Mouse (Mus musculus): ENCODE data around the gene Bbs9. TPM values are rescaled to one million over a fixed set of nuclear protein-coding genes. Genes with fewer than 3 reads are reported as not detected.

The Bbs9 gene
- polyA plus RNA-seq (2014; fragmentation: Nextera tagmentation; extraction: Ambion mirVana) = 8.2 and 8.6 TPM in 2 replicates

DNA sequence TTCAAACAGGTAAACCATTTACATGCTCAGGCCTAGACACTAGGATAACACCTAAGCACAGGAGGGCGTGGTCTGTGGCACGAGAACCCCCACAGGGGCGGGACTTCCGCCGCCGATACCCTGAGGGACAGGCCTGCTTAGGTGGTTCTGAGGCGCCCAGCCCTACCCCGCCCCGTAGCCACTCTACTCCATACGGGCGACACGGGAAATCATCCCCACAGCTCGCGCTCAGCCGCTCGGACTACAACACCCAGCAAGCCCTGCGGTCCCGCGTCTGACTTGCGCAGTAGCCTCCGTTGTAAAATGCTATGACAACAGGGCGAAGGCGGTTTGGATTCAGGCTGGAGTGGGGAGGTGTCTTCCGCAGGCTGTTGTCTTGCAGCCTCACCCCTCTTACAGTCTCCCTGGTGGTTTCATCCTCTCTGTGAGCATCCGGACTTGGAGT is at the start of gene Bbs9:
TSS of gene Bbs9 (plus strand) at position 292 of the 445 bp plus-strand sequence.
- peak within 1 kb of the TSS; percentile 73 for H3K9ac ChIP-seq (ENCODE audit: low read depth, low read length)
- H3K27ac ChIP-seq (ENCODE audit: low read depth, low read length) = 0 out of 2 replicates have a peak within 1 kb of the TSS, but pooled peaks have one; percentile 29
- no peaks in the 10 kb centered on the region for H3K27me3 ChIP-seq (ENCODE audit: control insufficient read depth, insufficient read depth, low read length)
- no peaks in the 10 kb centered on the region for H3K4me1 ChIP-seq (ENCODE audit: control insufficient read depth, insufficient read depth, low read length)
- H3K4me3 ChIP-seq (ENCODE audit: low read depth, low read length) = peak within 1 kb of the TSS; percentile 64
- peak; percentile 99 for ATAC-seq (replicated peaks; ENCODE audit: insufficient number of reproducible peaks, low FRiP score, low TSS enrichment)
- peak within 1 kb of the TSS; percentile 94 for H3K4me2 ChIP-seq
- H3K9me3 ChIP-seq (replicated peaks; ENCODE audit: control insufficient read depth, low read length) = no peaks in the 10 kb centered on the region
- H3K36me3 ChIP-seq (ENCODE audit: control insufficient read depth, insufficient read depth, low read length) = no peaks in the 10 kb centered on the region
- WGBS (ENCODE audit: insufficient replicate concordance) = under 1% methylated on average over 25 of the region's 25 CpGs

DNA sequence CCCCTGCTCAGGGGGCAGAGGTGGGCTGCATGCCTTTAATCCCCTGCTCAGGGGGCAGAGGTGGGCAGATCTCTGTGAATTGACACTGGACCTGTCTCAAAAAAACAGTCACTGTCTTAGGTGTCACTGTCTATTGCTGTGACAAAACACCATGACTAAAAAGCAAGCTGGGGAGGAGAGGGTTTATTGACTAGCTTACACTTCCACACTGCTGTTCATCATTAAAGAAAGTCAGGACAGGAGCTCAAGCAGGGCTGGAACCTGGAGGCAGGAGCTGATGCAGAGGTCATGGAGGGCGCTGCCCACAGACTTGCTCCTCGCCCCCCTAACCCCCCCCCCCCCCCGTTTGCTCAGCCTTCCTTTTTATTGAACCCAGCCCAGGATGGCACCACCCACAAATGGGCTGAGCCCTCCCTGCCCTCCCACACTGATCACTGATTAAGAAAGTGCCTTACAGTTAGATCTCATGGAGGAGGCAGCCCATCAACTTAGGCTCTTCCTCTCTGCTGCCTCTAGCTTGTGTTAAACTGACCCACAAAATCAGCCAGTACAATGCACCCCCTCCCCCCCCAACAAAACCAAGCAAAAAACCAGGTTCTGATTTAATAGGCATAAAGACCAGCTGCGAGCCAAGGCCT is 47.4 kb upstream of the Bbs9 start:
- H3K27ac ChIP-seq (ENCODE audit: low read depth, low read length) = no peak overlapping the region
- WGBS (ENCODE audit: insufficient replicate concordance) = 78% methylated on average over 1 of the region's 4 CpGs
- H3K9ac ChIP-seq (ENCODE audit: low read depth, low read length) = no peak overlapping the region
- H3K4me1 ChIP-seq (ENCODE audit: control insufficient read depth, insufficient read depth, low read length) = peaks cover 14% of the 10 kb centered on the region
- no peaks in the 10 kb centered on the region for H3K27me3 ChIP-seq (ENCODE audit: control insufficient read depth, insufficient read depth, low read length)
- 0 out of 2 replicates have a peak, but pooled peaks cover 3% of the 10 kb centered on the region for H3K9me3 ChIP-seq (replicated peaks; ENCODE audit: control insufficient read depth, low read length)
- H3K36me3 ChIP-seq (ENCODE audit: control insufficient read depth, insufficient read depth, low read length) = no peaks in the 10 kb centered on the region
- no peak for ATAC-seq (replicated peaks; ENCODE audit: insufficient number of reproducible peaks, low FRiP score, low TSS enrichment)
- H3K4me3 ChIP-seq (ENCODE audit: low read depth, low read length) = no peak overlapping the region
- H3K4me2 ChIP-seq = no peak overlapping the region

DNA sequence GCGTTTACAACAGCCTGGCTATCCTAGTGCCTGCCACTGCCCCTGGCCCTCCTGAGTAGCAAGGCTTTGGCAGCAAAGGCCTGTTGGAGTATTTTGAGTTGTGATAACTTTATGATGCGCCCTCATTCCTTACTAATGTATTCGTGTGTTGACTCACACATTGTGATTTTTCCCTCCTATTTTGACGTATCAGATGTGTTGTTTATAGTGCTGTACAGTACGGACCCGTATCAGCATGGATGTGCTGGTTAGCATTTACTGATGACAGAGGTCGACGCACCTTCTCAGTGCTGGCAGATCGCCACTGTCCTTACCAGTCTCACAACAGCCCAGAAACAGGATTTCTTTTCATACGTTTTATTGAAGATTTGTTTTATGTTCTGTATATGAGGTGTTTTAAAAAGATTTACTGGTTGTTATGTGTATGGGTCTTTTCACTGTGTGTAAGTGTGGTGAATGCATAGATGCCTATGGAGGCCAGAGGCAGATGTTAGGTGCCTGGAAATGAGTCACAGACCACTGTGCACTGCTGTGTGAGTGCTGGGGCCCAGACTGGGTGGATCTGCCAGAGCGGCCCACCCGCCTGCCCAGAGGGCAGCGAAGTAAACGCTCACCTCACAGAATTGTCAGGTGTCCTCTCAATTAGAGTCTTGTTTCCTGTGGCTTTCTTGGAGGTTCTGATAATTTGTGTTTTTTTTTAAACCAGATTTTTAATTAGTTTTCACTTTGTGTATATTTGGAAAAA is 46.7 kb upstream of the Bbs9 start:
- H3K9me3 ChIP-seq (replicated peaks; ENCODE audit: control insufficient read depth, low read length) = 0 out of 2 replicates have a peak, but pooled peaks cover 3% of the 10 kb centered on the region
- no peak overlapping the region for H3K27ac ChIP-seq (ENCODE audit: low read depth, low read length)
- H3K36me3 ChIP-seq (ENCODE audit: control insufficient read depth, insufficient read depth, low read length) = no peaks in the 10 kb centered on the region
- no peak overlapping the region for H3K9ac ChIP-seq (ENCODE audit: low read depth, low read length)
- no peak overlapping the region for H3K4me2 ChIP-seq
- no peak overlapping the region for H3K4me3 ChIP-seq (ENCODE audit: low read depth, low read length)
- ATAC-seq (replicated peaks; ENCODE audit: insufficient number of reproducible peaks, low FRiP score, low TSS enrichment) = no peak
- peaks cover 8% of the 10 kb centered on the region; the same call in 1 of the 2 replicates for H3K4me1 ChIP-seq (ENCODE audit: control insufficient read depth, insufficient read depth, low read length)
- no peaks in the 10 kb centered on the region for H3K27me3 ChIP-seq (ENCODE audit: control insufficient read depth, insufficient read depth, low read length)
- WGBS (ENCODE audit: insufficient replicate concordance) = 80% methylated on average over 14 of the region's 14 CpGs

DNA sequence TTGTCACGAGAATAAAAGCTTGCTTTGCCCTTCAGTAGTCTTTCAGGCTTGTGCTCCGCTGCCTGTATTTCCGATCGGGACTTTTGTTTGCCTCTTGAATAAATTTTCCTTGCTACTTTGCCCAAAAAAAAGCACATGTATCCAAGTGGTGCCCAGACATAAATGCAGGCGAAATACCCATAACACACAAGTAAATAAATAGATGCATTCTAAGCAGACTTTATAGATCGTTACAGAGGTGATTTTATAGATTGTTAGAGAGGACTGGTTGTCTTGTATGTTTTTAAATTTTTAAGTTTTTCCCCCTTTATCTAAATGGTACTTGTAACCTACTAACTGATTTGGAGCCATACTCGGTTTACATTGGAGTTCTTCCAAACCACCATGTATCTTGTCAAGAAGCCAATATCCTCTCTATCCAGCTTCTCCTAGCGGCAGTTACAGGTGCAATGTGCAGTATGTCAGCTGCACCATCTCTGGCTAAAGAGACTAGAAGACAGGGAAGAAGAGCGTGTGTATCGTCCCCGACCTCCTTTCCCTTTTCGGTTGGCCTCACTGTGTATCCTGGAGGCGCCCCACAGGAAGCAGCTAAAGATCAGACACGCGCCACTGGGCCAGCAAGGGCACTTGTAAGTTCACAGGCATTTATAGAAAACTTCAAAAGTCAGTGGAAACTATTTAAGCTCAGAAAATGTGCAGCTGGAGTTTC is 45.8 kb upstream of the Bbs9 start:
- Histone ChIP-seq H3K27me3 (ENCODE audit: control insufficient read depth, insufficient read depth, low read length) (no peaks in the 10 kb centered on the region), H3K27ac (ENCODE audit: low read depth, low read length) (no peak overlapping the region), H3K9me3 (replicated peaks; ENCODE audit: control insufficient read depth, low read length) (0 out of 2 replicates have a peak, but pooled peaks cover 3% of the 10 kb centered on the region), H3K4me1 (ENCODE audit: control insufficient read depth, insufficient read depth, low read length) (0 out of 2 replicates have a peak, but pooled peaks cover 3% of the 10 kb centered on the region), H3K36me3 (ENCODE audit: control insufficient read depth, insufficient read depth, low read length) (no peaks in the 10 kb centered on the region), H3K4me3 (ENCODE audit: low read depth, low read length) (no peak overlapping the region), H3K4me2 (peak overlapping the region; percentile 9; the same call in 1 of the 2 replicates), H3K9ac (ENCODE audit: low read depth, low read length) (no peak overlapping the region)
- ATAC-seq (replicated peaks; ENCODE audit: insufficient number of reproducible peaks, low FRiP score, low TSS enrichment) = no peak
- WGBS (ENCODE audit: insufficient replicate concordance) = 63% methylated on average over 15 of the region's 15 CpGs

DNA sequence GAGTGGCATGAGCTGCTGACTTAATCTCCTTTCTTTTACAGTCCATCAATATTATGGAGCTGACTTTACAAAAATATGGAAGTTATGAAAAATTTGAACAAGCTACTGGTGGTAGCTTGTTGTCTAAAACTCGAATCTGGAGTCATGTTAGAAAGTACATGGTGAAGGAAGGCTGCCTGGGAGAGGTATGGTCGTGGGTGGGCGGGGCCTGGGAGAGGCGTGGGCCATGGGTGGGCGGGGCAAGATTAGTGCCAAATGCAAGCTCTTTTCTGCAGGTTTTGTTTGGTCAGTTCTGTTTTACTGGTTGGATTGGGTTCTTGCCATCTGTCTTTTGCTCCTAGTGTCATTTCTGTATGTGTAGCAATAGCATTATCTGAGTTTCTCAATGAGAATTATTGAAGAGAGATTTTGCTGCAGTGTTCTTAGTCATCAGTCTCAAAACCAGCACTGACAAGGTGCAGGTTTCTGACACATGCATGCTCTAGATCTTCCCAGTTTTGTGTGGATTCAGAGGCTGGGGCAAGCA is 45.1 kb upstream of the Bbs9 start:
- Histone ChIP-seq H3K4me1 (ENCODE audit: control insufficient read depth, insufficient read depth, low read length) (0 out of 2 replicates have a peak, but pooled peaks cover 3% of the 10 kb centered on the region), H3K9ac (ENCODE audit: low read depth, low read length) (no peak overlapping the region), H3K4me3 (ENCODE audit: low read depth, low read length) (no peak overlapping the region), H3K27me3 (ENCODE audit: control insufficient read depth, insufficient read depth, low read length) (no peaks in the 10 kb centered on the region), H3K4me2 (no peak overlapping the region), H3K27ac (ENCODE audit: low read depth, low read length) (no peak overlapping the region), H3K36me3 (ENCODE audit: control insufficient read depth, insufficient read depth, low read length) (no peaks in the 10 kb centered on the region), H3K9me3 (replicated peaks; ENCODE audit: control insufficient read depth, low read length) (0 out of 2 replicates have a peak, but pooled peaks cover 3% of the 10 kb centered on the region)
- WGBS (ENCODE audit: insufficient replicate concordance) = 34% methylated on average over 5 of the region's 5 CpGs
- no peak for ATAC-seq (replicated peaks; ENCODE audit: insufficient number of reproducible peaks, low FRiP score, low TSS enrichment)

DNA sequence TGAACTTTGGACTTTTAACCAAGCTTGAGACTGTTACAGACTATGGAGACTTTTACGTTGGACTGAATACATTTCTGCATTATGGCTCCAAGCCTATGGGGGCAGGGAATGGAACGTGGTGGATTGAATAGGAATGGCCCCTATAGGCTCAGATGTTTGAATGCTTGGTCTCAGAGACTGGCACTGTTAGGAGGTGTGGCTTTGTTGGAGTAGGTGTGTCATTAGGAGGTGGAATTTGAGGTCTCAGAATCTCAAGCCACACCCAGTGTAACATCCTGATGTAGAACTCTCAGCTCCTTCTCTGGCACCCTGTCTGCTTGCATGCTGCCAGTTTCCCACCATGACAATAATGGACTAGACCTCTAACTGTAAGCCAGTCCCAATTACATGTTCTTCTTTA is 42.3 kb upstream of the Bbs9 start:
- no peak for ATAC-seq (replicated peaks; ENCODE audit: insufficient number of reproducible peaks, low FRiP score, low TSS enrichment)
- H3K4me2 ChIP-seq = no peak overlapping the region
- H3K27me3 ChIP-seq (ENCODE audit: control insufficient read depth, insufficient read depth, low read length) = no peaks in the 10 kb centered on the region
- no peak overlapping the region for H3K27ac ChIP-seq (ENCODE audit: low read depth, low read length)
- H3K9me3 ChIP-seq (replicated peaks; ENCODE audit: control insufficient read depth, low read length) = 0 out of 2 replicates have a peak, but pooled peaks cover 3% of the 10 kb centered on the region
- 73% methylated on average over 2 of the region's 2 CpGs for WGBS (ENCODE audit: insufficient replicate concordance)
- H3K9ac ChIP-seq (ENCODE audit: low read depth, low read length) = no peak overlapping the region
- H3K4me1 ChIP-seq (ENCODE audit: control insufficient read depth, insufficient read depth, low read length) = 0 out of 2 replicates have a peak, but pooled peaks cover 3% of the 10 kb centered on the region
- no peaks in the 10 kb centered on the region for H3K36me3 ChIP-seq (ENCODE audit: control insufficient read depth, insufficient read depth, low read length)
- no peak overlapping the region for H3K4me3 ChIP-seq (ENCODE audit: low read depth, low read length)

DNA sequence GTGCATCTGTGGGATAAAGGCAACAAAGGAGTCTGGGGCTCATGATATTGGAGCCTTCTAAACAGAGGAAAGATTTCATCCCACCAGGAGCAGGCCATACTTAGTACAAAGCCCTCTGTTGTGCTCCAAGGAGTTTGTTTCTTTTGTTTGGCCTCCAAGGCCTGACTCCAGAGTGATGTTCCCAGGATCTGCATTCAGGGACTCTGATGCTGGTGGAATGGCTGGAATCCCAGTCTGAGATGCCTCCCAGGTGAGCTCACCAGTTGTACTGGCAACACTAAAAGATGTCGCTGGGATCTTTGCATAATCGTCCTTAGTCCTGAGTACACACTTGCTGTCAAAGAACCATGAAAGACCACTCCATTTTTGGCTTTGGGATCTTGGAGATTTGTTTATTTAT is 41.4 kb upstream of the Bbs9 start:
- H3K4me2 ChIP-seq = no peak overlapping the region
- no peak overlapping the region for H3K4me3 ChIP-seq (ENCODE audit: low read depth, low read length)
- no peaks in the 10 kb centered on the region for H3K36me3 ChIP-seq (ENCODE audit: control insufficient read depth, insufficient read depth, low read length)
- WGBS (ENCODE audit: insufficient replicate concordance) = 84% methylated on average over 2 of the region's 2 CpGs
- ATAC-seq (replicated peaks; ENCODE audit: insufficient number of reproducible peaks, low FRiP score, low TSS enrichment) = no peak
- H3K9me3 ChIP-seq (replicated peaks; ENCODE audit: control insufficient read depth, low read length) = 0 out of 2 replicates have a peak, but pooled peaks cover 3% of the 10 kb centered on the region
- no peak overlapping the region for H3K9ac ChIP-seq (ENCODE audit: low read depth, low read length)
- no peak overlapping the region for H3K27ac ChIP-seq (ENCODE audit: low read depth, low read length)
- H3K27me3 ChIP-seq (ENCODE audit: control insufficient read depth, insufficient read depth, low read length) = no peaks in the 10 kb centered on the region
- H3K4me1 ChIP-seq (ENCODE audit: control insufficient read depth, insufficient read depth, low read length) = 0 out of 2 replicates have a peak, but pooled peaks cover 3% of the 10 kb centered on the region

DNA sequence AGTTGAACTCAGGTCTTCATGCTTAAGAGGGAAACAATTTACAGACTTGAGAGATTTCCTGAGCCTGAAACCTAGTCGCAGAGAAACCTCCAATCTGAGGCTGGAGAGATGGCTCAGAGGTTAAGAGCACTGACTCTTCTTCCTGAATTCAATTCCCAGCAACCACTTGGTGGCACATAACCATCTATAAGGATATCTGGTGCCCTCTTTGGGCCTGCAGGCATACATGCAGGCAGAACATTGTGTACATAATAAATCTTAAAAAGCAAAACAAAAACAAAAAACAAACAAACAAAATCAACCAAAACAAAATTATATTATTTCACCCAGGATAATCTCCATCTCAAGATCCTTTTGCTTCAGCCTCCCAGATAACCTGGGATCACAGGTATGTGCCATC is 36.7 kb upstream of the Bbs9 start:
- Histone ChIP-seq H3K27me3 (ENCODE audit: control insufficient read depth, insufficient read depth, low read length) (no peaks in the 10 kb centered on the region), H3K9ac (ENCODE audit: low read depth, low read length) (no peak overlapping the region), H3K4me1 (ENCODE audit: control insufficient read depth, insufficient read depth, low read length) (no peaks in the 10 kb centered on the region), H3K27ac (ENCODE audit: low read depth, low read length) (no peak overlapping the region), H3K36me3 (ENCODE audit: control insufficient read depth, insufficient read depth, low read length) (no peaks in the 10 kb centered on the region), H3K9me3 (replicated peaks; ENCODE audit: control insufficient read depth, low read length) (no peaks in the 10 kb centered on the region), H3K4me3 (ENCODE audit: low read depth, low read length) (no peak overlapping the region), H3K4me2 (no peak overlapping the region)
- ATAC-seq (replicated peaks; ENCODE audit: insufficient number of reproducible peaks, low FRiP score, low TSS enrichment) = no peak
- WGBS (ENCODE audit: insufficient replicate concordance) = 40% methylated on average over 1 of the region's 1 CpGs
